Mouse (Mus musculus) lung, embryonic 14.5 days (tissue): ENCODE data around the gene Cldn24. TPM values are rescaled to one million over a fixed set of nuclear protein-coding genes. Genes with fewer than 3 reads are reported as not detected.
"Not testable (repeated sequence)": the region's sequence is repeated elsewhere in the genome, so short reads cannot be mapped to it uniquely, and the experiment has no call there.

Experiments
- ATAC-seq: fragments of 200-750 bp; cut with Nextera tagmentation; 2 replicates; pipeline ENCODE4 v1.8.0; 2017; ENCODE audit warnings: mild to moderate bottlenecking, moderate TSS enrichment, moderate library complexity; ENCODE audit not compliant: insufficient read depth
- DNase-seq: peaks from one replicate; pipeline ENCODE4 v3.0.0-alpha.2; 2015
- H3K27ac ChIP-seq: fragments of 300-500 bp; sonication (generic); 2 replicates; pipeline ENCODE4 v1.5.1; 2014; ENCODE audit warnings: low read depth, mild to moderate bottlenecking, moderate library complexity
- H3K27me3 ChIP-seq: fragments of 300-500 bp; sonication (generic); 2 replicates; pipeline ENCODE4 v1.6.1; 2014; ENCODE audit warnings: low read length, control low read depth; ENCODE audit not compliant: insufficient read depth
- H3K36me3 ChIP-seq: fragments of 300-500 bp; sonication (generic); 2 replicates; pipeline ENCODE4 v1.6.1; 2014; ENCODE audit warnings: control low read depth; ENCODE audit not compliant: insufficient read depth
- H3K4me1 ChIP-seq: fragments of 300-500 bp; sonication (generic); 2 replicates; pipeline ENCODE4 v1.6.1; 2014; ENCODE audit warnings: antibody characterized with exemption, control low read depth; ENCODE audit not compliant: insufficient read depth
- H3K4me2 ChIP-seq: fragments of 300-500 bp; sonication (generic); 2 replicates; pipeline ENCODE4 v1.6.1; 2014; ENCODE audit warnings: mild to moderate bottlenecking
- H3K4me3 ChIP-seq: fragments of 300-500 bp; sonication (generic); 2 replicates; pipeline ENCODE4 v1.5.1; 2014; ENCODE audit warnings: low read depth, low read length
- H3K9ac ChIP-seq: fragments of 300-500 bp; sonication (generic); 2 replicates; pipeline ENCODE4 v1.6.1; 2014
- H3K9me3 ChIP-seq: fragments of 300-500 bp; sonication (generic); 2 replicates; pipeline ENCODE4 v1.6.1; 2016; ENCODE audit warnings: low read depth, low read length, control low read depth
- CTCF ChIP-seq: IDR thresholded peaks from 2 replicates; pipeline ENCODE4 v1.5.1; 2016; ENCODE audit warnings: antibody characterized with exemption, low read depth
- WGBS: fragments of 180-500 bp; shearing (Covaris S2); extraction: QIAGEN DNeasy Blood & Tissue Kit; methylation state at CpG from one replicate; pipeline ENCODE4 v1.1.7; 2014; 5-methylcytosine and 5-hydroxymethylcytosine counted together
- polyA plus RNA-seq: library from polyadenylated mRNA; unstranded; fragments of >200 nt; fragmentation: Nextera tagmentation; extraction: Ambion mirVana; gene quantifications from 2 replicates; pipeline ENCODE4 v1.2.1, GENCODE M21; 2014

The Cldn24 gene
- polyA plus RNA-seq, 1 experiment from 2014 or later = not detected

- Histone ChIP-seq H3K27ac (peak overlapping the region; percentile 55; the same call in 1 of the 2 replicates), H3K9ac (no peak overlapping the region), H3K9me3 (no peaks in the 10 kb centered on the region), H3K4me2 (no peak overlapping the region), H3K4me3 (no peak overlapping the region), H3K4me1 (no peaks in the 10 kb centered on the region; the same call in 1 of the 2 replicates), H3K27me3 (no peaks in the 10 kb centered on the region), H3K36me3 (no peaks in the 10 kb centered on the region)
- TF ChIP-seq CTCF = peak; percentile 35
- no peak for DNase-seq
- ATAC-seq = no peak
- WGBS = 66% methylated on average over 7 of the region's 7 CpGs
Observed at GRCm38 (mm10) chr8:47810666-47811015, 11.3 kb upstream of the Cldn24 start.

GRCm38 (mm10) chr8:47811221-47811620 lies 10.7 kb upstream of the Cldn24 start:
- H3K36me3 ChIP-seq = no peaks in the 10 kb centered on the region
- peak; percentile 18 for DNase-seq
- H3K27me3 ChIP-seq = no peaks in the 10 kb centered on the region
- H3K27ac ChIP-seq = peak overlapping the region; percentile 63; the same call in 1 of the 2 replicates
- ATAC-seq = no peak
- H3K4me3 ChIP-seq = no peak overlapping the region
- TF ChIP-seq CTCF = no peak
- WGBS = 81% methylated on average over 12 of the region's 12 CpGs
- H3K4me1 ChIP-seq = no peaks in the 10 kb centered on the region; the same call in 1 of the 2 replicates
- no peak overlapping the region for H3K9ac ChIP-seq
- no peak overlapping the region for H3K4me2 ChIP-seq
- H3K9me3 ChIP-seq = no peaks in the 10 kb centered on the region

- no peak for ATAC-seq
- WGBS = 69% methylated on average over 8 of the region's 8 CpGs
- no peaks in the 10 kb centered on the region for H3K36me3 ChIP-seq
Observed at GRCm38 (mm10) chr8:47819034-47819433, 2.9 kb upstream of the Cldn24 start.

GRCm38 (mm10) chr8:47820914-47821772 lies 800 bp upstream of the Cldn24 start:
- WGBS = 87% methylated on average over 20 of the region's 20 CpGs
- Histone ChIP-seq H3K36me3 (no peaks in the 10 kb centered on the region), H3K27ac (no peak overlapping the region), H3K4me1 (no peaks in the 10 kb centered on the region), H3K9ac (no peak overlapping the region), H3K9me3 (no peaks in the 10 kb centered on the region), H3K4me3 (no peak overlapping the region), H3K4me2 (no peak overlapping the region), H3K27me3 (no peaks in the 10 kb centered on the region)
- ATAC-seq (no peak), DNase-seq (no peak)
- no peak for TF ChIP-seq CTCF

More at GRCm38 (mm10) chr8:47819034-47819433, 2.9 kb upstream of the Cldn24 start:
- Histone ChIP-seq H3K9me3 (no peaks in the 10 kb centered on the region), H3K27me3 (no peaks in the 10 kb centered on the region), H3K4me3 (no peak overlapping the region), H3K9ac (no peak overlapping the region), H3K4me1 (no peaks in the 10 kb centered on the region), H3K4me2 (no peak overlapping the region), H3K27ac (no peak overlapping the region)
- TF ChIP-seq CTCF = no peak
- no peak for DNase-seq

- H3K27ac ChIP-seq, DNase-seq, H3K4me1 ChIP-seq, H3K4me2 ChIP-seq, H3K9me3 ChIP-seq, H3K36me3 ChIP-seq, H3K27me3 ChIP-seq, H3K4me3 ChIP-seq, H3K9ac ChIP-seq: not testable (repeated sequence)
- WGBS = 69% methylated on average over 7 of the region's 9 CpGs
- ATAC-seq = peak; percentile 9; the same call in 1 of the 2 replicates
Observed at GRCm38 (mm10) chr8:47822541-47822940, 598 bp downstream of the Cldn24 start.

GRCm38 (mm10) chr8:47823777-47824176 lies 1.8 kb downstream of the Cldn24 start:
- H3K9me3 ChIP-seq = no peaks in the 10 kb centered on the region
- H3K27ac ChIP-seq = no peak overlapping the region
- TF ChIP-seq CTCF = no peak
- H3K36me3 ChIP-seq = 0 out of 2 replicates have a peak, but pooled peaks cover 2% of the 10 kb centered on the region
- H3K4me2 ChIP-seq = no peak overlapping the region
- DNase-seq = peak; percentile 22
- no peaks in the 10 kb centered on the region for H3K4me1 ChIP-seq
- H3K27me3 ChIP-seq = no peaks in the 10 kb centered on the region
- H3K4me3 ChIP-seq = no peak overlapping the region
- WGBS = 37% methylated on average over 10 of the region's 10 CpGs
- ATAC-seq = no peak; the same call in 1 of the 2 replicates
- no peak overlapping the region for H3K9ac ChIP-seq

GRCm38 (mm10) chr8:47824182-47824581 lies 2.2 kb downstream of the Cldn24 start, which contains the start of gene Cldn22:
Cldn22 (plus strand) TSS chr8:47824482.
- H3K9ac ChIP-seq = no peak within 1 kb of the TSS
- no peaks in the 10 kb centered on the region for H3K9me3 ChIP-seq
- H3K36me3 ChIP-seq = 0 out of 2 replicates have a peak, but pooled peaks cover 6% of the 10 kb centered on the region
- TF ChIP-seq CTCF = no peak
- ATAC-seq (no peak), DNase-seq (no peak)
- no peak within 1 kb of the TSS for H3K4me3 ChIP-seq
- H3K4me1 ChIP-seq = no peaks in the 10 kb centered on the region
- no peak within 1 kb of the TSS for H3K4me2 ChIP-seq
- no peak within 1 kb of the TSS for H3K27ac ChIP-seq
- H3K27me3 ChIP-seq = no peaks in the 10 kb centered on the region
- 70% methylated on average over 13 of the region's 13 CpGs for WGBS
